Mouse (Mus musculus) olfactory bulb, adult 2 months (tissue): ENCODE results near the gene Ambn. TPM values are rescaled to one million over a fixed set of nuclear protein-coding genes. Genes with fewer than 3 reads are reported as not detected.
"Not testable (repeated sequence)": the region's sequence is repeated elsewhere in the genome, so short reads cannot be mapped to it uniquely, and the experiment has no call there.

Experiments used
- H3K27ac ChIP-seq: fragments of 200-500 bp; 2 replicates; pipeline ENCODE4 v1.5.1; 2012; ENCODE audit warnings: low read depth, low read length; ENCODE audit not compliant: insufficient read depth
- H3K4me1 ChIP-seq: fragments of 200-500 bp; 2 replicates; pipeline ENCODE4 v1.6.1; 2012; ENCODE audit warnings: low read length; ENCODE audit not compliant: control insufficient read depth, insufficient read depth
- H3K4me3 ChIP-seq: fragments of 200-500 bp; 2 replicates; pipeline ENCODE4 v1.5.1; 2012; ENCODE audit warnings: mild to moderate bottlenecking, low read depth, low read length, moderate library complexity; ENCODE audit not compliant: insufficient read depth
- CTCF ChIP-seq: fragments of 200-500 bp; IDR thresholded peaks from 2 replicates; pipeline ENCODE4 v1.5.1; 2012; ENCODE audit warnings: low read depth, mild to moderate bottlenecking, low read length, moderate library complexity; ENCODE audit not compliant: insufficient read depth
- POLR2A ChIP-seq: fragments of 200-500 bp; IDR thresholded peaks from 2 replicates; pipeline ENCODE4 v1.6.1; 2012; ENCODE audit warnings: mild to moderate bottlenecking, low read depth, low read length, moderate library complexity; ENCODE audit not compliant: insufficient read depth
- WGBS: fragments of 180-500 bp; shearing (Covaris S2); methylation state at CpG from one replicate; pipeline ENCODE4 v1.1.7; 2018; 5-methylcytosine and 5-hydroxymethylcytosine counted together
- polyA plus RNA-seq: library from polyadenylated mRNA; stranded (reverse); fragments of >200 nt; gene quantifications from 2 replicates; pipeline ENCODE4 v1.2.4, GENCODE M21; 2012; ENCODE audit warnings: low replicate concordance; ENCODE audit not compliant: missing spikeins, insufficient read depth, insufficient read length

Gene Ambn
- not detected in 2 replicates for polyA plus RNA-seq

- TF ChIP-seq CTCF (no peak), POLR2A (no peak)
- Histone ChIP-seq H3K4me3 (no peak within 1 kb of the TSS), H3K4me1 (no peaks in the 10 kb centered on the region), H3K27ac (no peak within 1 kb of the TSS)
- 48% methylated on average over 3 of the region's 3 CpGs for WGBS
Measured at GRCm38 (mm10) chr5:88455691-88456090, at the start of gene Ambn. Ambn (plus strand) TSS chr5:88455991.

- no peak overlapping the region for H3K27ac ChIP-seq
- no peak overlapping the region for H3K4me3 ChIP-seq
- no peak for TF ChIP-seq POLR2A
- no peak for TF ChIP-seq CTCF
- WGBS, result 91% methylated on average over 8 of the region's 8 CpGs
- no peaks in the 10 kb centered on the region for H3K4me1 ChIP-seq
Measured at GRCm38 (mm10) chr5:88420319-88421065, 35.3 kb upstream of the Ambn start.

GRCm38 (mm10) chr5:88424892-88425291 is 30.9 kb upstream of the Ambn start:
- not testable (repeated sequence) for H3K27ac ChIP-seq, H3K4me1 ChIP-seq, H3K4me3 ChIP-seq
- 64% methylated on average over 2 of the region's 2 CpGs for WGBS

- no peak overlapping the region for H3K27ac ChIP-seq
- H3K4me1 ChIP-seq, result no peaks in the 10 kb centered on the region
- 36% methylated on average over 1 of the region's 1 CpGs for WGBS
- TF ChIP-seq POLR2A (no peak), CTCF (no peak)
- H3K4me3 ChIP-seq, result no peak overlapping the region
Measured at GRCm38 (mm10) chr5:88426753-88427152, 29.0 kb upstream of the Ambn start.

GRCm38 (mm10) chr5:88467471-88467870 is 11.7 kb downstream of the Ambn start:
- TF ChIP-seq CTCF (no peak), POLR2A (no peak)
- Histone ChIP-seq H3K4me1 (no peaks in the 10 kb centered on the region), H3K27ac (no peak overlapping the region), H3K4me3 (no peak overlapping the region)
- WGBS, result 95% methylated on average over 2 of the region's 2 CpGs

- WGBS, result 95% methylated on average over 4 of the region's 4 CpGs
- Histone ChIP-seq H3K4me1 (no peaks in the 10 kb centered on the region), H3K4me3 (no peak overlapping the region), H3K27ac (no peak overlapping the region)
- TF ChIP-seq CTCF, result no peak
- TF ChIP-seq POLR2A, result no peak
Measured at GRCm38 (mm10) chr5:88468807-88469704, 13.3 kb downstream of the Ambn start.

- Histone ChIP-seq H3K27ac (no peak within 1 kb of the TSS), H3K4me3 (no peak within 1 kb of the TSS), H3K4me1 (no peaks in the 10 kb centered on the region)
- no peak for TF ChIP-seq POLR2A
- TF ChIP-seq CTCF, result no peak
Measured at GRCm38 (mm10) chr5:88487675-88488074, 31.9 kb downstream of the Ambn start, which contains the start of gene Enam. Enam (plus strand) TSS chr5:88487975.

- Histone ChIP-seq H3K4me3 (no peak overlapping the region), H3K27ac (no peak overlapping the region), H3K4me1 (no peaks in the 10 kb centered on the region)
- TF ChIP-seq POLR2A (no peak), CTCF (no peak)
- 77% methylated on average over 2 of the region's 2 CpGs for WGBS
Measured at GRCm38 (mm10) chr5:88489004-88489403, 33.2 kb downstream of the Ambn start.

GRCm38 (mm10) chr5:88491111-88491510 is 35.3 kb downstream of the Ambn start:
- Histone ChIP-seq H3K4me3 (no peak overlapping the region), H3K4me1 (no peaks in the 10 kb centered on the region), H3K27ac (no peak overlapping the region)
- TF ChIP-seq POLR2A, result no peak
- TF ChIP-seq CTCF, result no peak
- WGBS, result 34% methylated on average over 5 of the region's 5 CpGs
